Mouse (Mus musculus): ENCODE measurements around the gene Tbcd. TPM values are rescaled to one million over a fixed set of nuclear protein-coding genes. Genes with fewer than 3 reads are reported as not detected.

The Tbcd gene
- total RNA-seq, 1 experiment: 68.6 TPM

- in situ Hi-C loops (cut with MboI; ENCODE audit: low sequenced_read_pairs in 2 of 2, unreplicated experiment in 2 of 2): no loop called here
- TF ChIP-seq ZC3H11A (IDR thresholded peaks at IDR 0.05; ENCODE audit: borderline replicate concordance, low read depth, low read length) (no peak), MAFK (IDR thresholded peaks at IDR 0.05; ENCODE audit: insufficient read depth, low read depth, low read length) (no peak), HCFC1 (IDR thresholded peaks at IDR 0.05; ENCODE audit: borderline replicate concordance, insufficient read depth, low read length) (no peak), ZNF384 (IDR thresholded peaks at IDR 0.05; ENCODE audit: low read depth, low read length) (no peak), CHD2 (IDR thresholded peaks at IDR 0.05; ENCODE audit: low read depth, low read length) (no peak)
- DNase-seq (ENCODE audit: low read depth, low spot score): no peak
These were observed 108.0 kb downstream of the Tbcd start for GRCm38 (mm10) chr11:121559527-121560293.

GRCm38 (mm10) chr11:121560294-121560663 lies 108.5 kb downstream of the Tbcd start:
- no peak overlapping the region for H3K27ac ChIP-seq (ENCODE audit: insufficient read depth, low read depth, low read length, poor library complexity, severe bottlenecking)
- H3K9me3 ChIP-seq (ENCODE audit: control insufficient read depth, insufficient read depth, low read depth, low read length): no peaks in the 10 kb centered on the region
- H3K36me3 ChIP-seq (ENCODE audit: control insufficient read depth, insufficient read depth, low read length, poor library complexity, severe bottlenecking): no peaks in the 10 kb centered on the region
- no peak overlapping the region for H3K4me3 ChIP-seq (ENCODE audit: insufficient read depth in 1 of 2, low read depth in 1 of 2, low read length in 2 of 2, poor library complexity in 1 of 2, severe bottlenecking in 1 of 2)
- in situ Hi-C loops (cut with MboI; ENCODE audit: low sequenced_read_pairs in 2 of 2, unreplicated experiment in 2 of 2): no loop called here
- H3K9ac ChIP-seq (ENCODE audit: insufficient read depth, low read depth, low read length, poor library complexity, severe bottlenecking): no peak overlapping the region
- TF ChIP-seq MAFK (IDR thresholded peaks at IDR 0.05; ENCODE audit: insufficient read depth, low read depth, low read length) (no peak), ZC3H11A (IDR thresholded peaks at IDR 0.05; ENCODE audit: borderline replicate concordance, low read depth, low read length) (no peak), ZNF384 (IDR thresholded peaks at IDR 0.05; ENCODE audit: low read depth, low read length) (no peak), HCFC1 (IDR thresholded peaks at IDR 0.05; ENCODE audit: borderline replicate concordance, insufficient read depth, low read length) (no peak), CHD2 (IDR thresholded peaks at IDR 0.05; ENCODE audit: low read depth, low read length) (no peak)
- H3K4me1 ChIP-seq (ENCODE audit: control insufficient read depth in 2 of 2, insufficient read depth in 2 of 2, low read length in 2 of 2, poor library complexity in 1 of 2): no peaks in the 10 kb centered on the region
- no peak for DNase-seq (ENCODE audit: low read depth, low spot score)

More at GRCm38 (mm10) chr11:121559527-121560293, 108.0 kb downstream of the Tbcd start:
- H3K4me3 ChIP-seq (ENCODE audit: insufficient read depth in 1 of 2, low read depth in 1 of 2, low read length in 2 of 2, poor library complexity in 1 of 2, severe bottlenecking in 1 of 2): no peak overlapping the region
- no peak overlapping the region for H3K27ac ChIP-seq (ENCODE audit: insufficient read depth, low read depth, low read length, poor library complexity, severe bottlenecking)
- no peaks in the 10 kb centered on the region for H3K9me3 ChIP-seq (ENCODE audit: control insufficient read depth, insufficient read depth, low read depth, low read length)
- no peaks in the 10 kb centered on the region for H3K36me3 ChIP-seq (ENCODE audit: control insufficient read depth, insufficient read depth, low read length, poor library complexity, severe bottlenecking)
- no peak overlapping the region for H3K9ac ChIP-seq (ENCODE audit: insufficient read depth, low read depth, low read length, poor library complexity, severe bottlenecking)
- no peaks in the 10 kb centered on the region for H3K4me1 ChIP-seq (ENCODE audit: control insufficient read depth in 2 of 2, insufficient read depth in 2 of 2, low read length in 2 of 2, poor library complexity in 1 of 2)

- in situ Hi-C loops (cut with MboI; ENCODE audit: low sequenced_read_pairs in 2 of 2, unreplicated experiment in 2 of 2): no loop called here
- Histone ChIP-seq H3K4me1 (ENCODE audit: control insufficient read depth in 2 of 2, insufficient read depth in 2 of 2, low read length in 2 of 2, poor library complexity in 1 of 2) (no peaks in the 10 kb centered on the region), H3K9ac (ENCODE audit: insufficient read depth, low read depth, low read length, poor library complexity, severe bottlenecking) (no peak overlapping the region), H3K36me3 (ENCODE audit: control insufficient read depth, insufficient read depth, low read length, poor library complexity, severe bottlenecking) (no peaks in the 10 kb centered on the region), H3K9me3 (ENCODE audit: control insufficient read depth, insufficient read depth, low read depth, low read length) (no peaks in the 10 kb centered on the region), H3K4me3 (ENCODE audit: insufficient read depth in 1 of 2, low read depth in 1 of 2, low read length in 2 of 2, poor library complexity in 1 of 2, severe bottlenecking in 1 of 2) (no peak overlapping the region), H3K27ac (ENCODE audit: insufficient read depth, low read depth, low read length, poor library complexity, severe bottlenecking) (no peak overlapping the region)
- no peak for DNase-seq (ENCODE audit: low read depth, low spot score)
- TF ChIP-seq MAFK (IDR thresholded peaks at IDR 0.05; ENCODE audit: insufficient read depth, low read depth, low read length) (no peak), HCFC1 (IDR thresholded peaks at IDR 0.05; ENCODE audit: borderline replicate concordance, insufficient read depth, low read length) (no peak)
These were observed 111.6 kb downstream of the Tbcd start for GRCm38 (mm10) chr11:121563312-121563711.

- no peak for DNase-seq (ENCODE audit: low read depth, low spot score)
- in situ Hi-C loops (cut with MboI; ENCODE audit: low sequenced_read_pairs in 2 of 2, unreplicated experiment in 2 of 2): no loop called here
- no peak overlapping the region for H3K4me3 ChIP-seq (ENCODE audit: insufficient read depth in 1 of 2, low read depth in 1 of 2, low read length in 2 of 2, poor library complexity in 1 of 2, severe bottlenecking in 1 of 2)
- no peak overlapping the region for H3K27ac ChIP-seq (ENCODE audit: insufficient read depth, low read depth, low read length, poor library complexity, severe bottlenecking)
- no peaks in the 10 kb centered on the region for H3K4me1 ChIP-seq (ENCODE audit: control insufficient read depth in 2 of 2, insufficient read depth in 2 of 2, low read length in 2 of 2, poor library complexity in 1 of 2)
- TF ChIP-seq HCFC1 (IDR thresholded peaks at IDR 0.05; ENCODE audit: borderline replicate concordance, insufficient read depth, low read length) (no peak), ZC3H11A (IDR thresholded peaks at IDR 0.05; ENCODE audit: borderline replicate concordance, low read depth, low read length) (no peak), CHD2 (IDR thresholded peaks at IDR 0.05; ENCODE audit: low read depth, low read length) (no peak), ZNF384 (IDR thresholded peaks at IDR 0.05; ENCODE audit: low read depth, low read length) (no peak), MAFK (IDR thresholded peaks at IDR 0.05; ENCODE audit: insufficient read depth, low read depth, low read length) (no peak)
- no peaks in the 10 kb centered on the region for H3K36me3 ChIP-seq (ENCODE audit: control insufficient read depth, insufficient read depth, low read length, poor library complexity, severe bottlenecking)
- H3K9me3 ChIP-seq (ENCODE audit: control insufficient read depth, insufficient read depth, low read depth, low read length): no peaks in the 10 kb centered on the region
- H3K9ac ChIP-seq (ENCODE audit: insufficient read depth, low read depth, low read length, poor library complexity, severe bottlenecking): no peak overlapping the region
These were observed 112.5 kb downstream of the Tbcd start for GRCm38 (mm10) chr11:121564265-121564664.

Measured in ES-E14 (cell line).